Mouse (Mus musculus) gastrocnemius, postnatal 10 days (tissue): ENCODE data around the gene Gstt3. TPM values are rescaled to one million over a fixed set of nuclear protein-coding genes. Genes with fewer than 3 reads are reported as not detected.

Source experiments
- total RNA-seq, 2 experiments: library from RNA; stranded (reverse); gene quantifications; 2 replicates each; pipeline ENCODE4 v1.2.3; 2021

Gene Gstt3
- total RNA-seq, 2 experiments from 2014 or later: 6.0 to 6.3 TPM

Other genes starting within 250 kb of the Gstt3 start
- gene Lrrc75b, start 221.1 kb downstream of the Gstt3 start, total RNA-seq: 1 to 10 TPM; 1.3 to 1.9 TPM
- gene Ggt1, start 219.8 kb downstream of the Gstt3 start, total RNA-seq: 1 to 10 TPM in 1 of 2 experiments, under 1 TPM in 1; 0.52 to 1.0 TPM
- 1 to 10 TPM; 5.8 to 7.0 TPM for gene Ggt5, start 192.1 kb downstream of the Gstt3 start, total RNA-seq
- 1 to 10 TPM; 2.6 to 3.3 TPM for gene Susd2, start 137.4 kb downstream of the Gstt3 start, total RNA-seq
- gene Cabin1, start 17.1 kb downstream of the Gstt3 start, total RNA-seq: 10 to 100 TPM; 11.7 to 18.7 TPM
- gene Ddt, start 8.0 kb downstream of the Gstt3 start, total RNA-seq: 10 to 100 TPM; 26.9 to 35.6 TPM
- not detected for gene Gm20441, start 460 bp downstream of the Gstt3 start, total RNA-seq
- gene Gstt1, start 17.2 kb upstream of the Gstt3 start, total RNA-seq: 10 to 100 TPM; 12.0 to 12.5 TPM
- not detected for gene Gstt4, start 41.1 kb upstream of the Gstt3 start, total RNA-seq
- 1 to 10 TPM; 7.1 to 8.4 TPM for gene Gstt2, start 56.0 kb upstream of the Gstt3 start, total RNA-seq
- gene Mif, start 78.8 kb upstream of the Gstt3 start, total RNA-seq: 100 to 1,000 TPM; 146 to 148 TPM
- gene Derl3, start 112.0 kb upstream of the Gstt3 start, total RNA-seq: under 1 TPM in 1 of 2 experiments, not detected in 1; 0.27 TPM
- 10 to 100 TPM; 30.5 to 39.1 TPM for gene Smarcb1, start 140.2 kb upstream of the Gstt3 start, total RNA-seq
- gene Chchd10, start 151.7 kb upstream of the Gstt3 start, total RNA-seq: 100 to 1,000 TPM; 592 to 715 TPM
- 1 to 10 TPM; 5.1 to 7.4 TPM for gene Mmp11, start 155.1 kb upstream of the Gstt3 start, total RNA-seq
- gene Gm867, start 159.3 kb upstream of the Gstt3 start, total RNA-seq: under 1 TPM in 1 of 2 experiments, not detected in 1; 0.27 TPM
- gene Vpreb3, start 161.6 kb upstream of the Gstt3 start, total RNA-seq: 1 to 10 TPM in 1 of 2 experiments, not detected in 1; 1.1 TPM
- not detected for gene Gm5134, start 173.1 kb upstream of the Gstt3 start, total RNA-seq